In genomic region chr6:52229558-52230416, GRCm38 (mm10) we compare ENCODE assay signal across 12 mouse cellular contexts. TPM values are rescaled to one million over a fixed set of nuclear protein-coding genes. Genes with fewer than 3 reads are reported as not detected.
DNase-seq lines count a peak whose midpoint lies in the region; ATAC-seq and TF ChIP-seq lines count a peak whose summit lies in the region.
"Had no signal": no experiment of that assay in that cellular context is flagged by ENCODE, and none has a peak within 500 bp of the region (broad histone marks: within the 10 kb centered on the region; RNA-seq: fewer than 3 reads in every experiment).

No protein-coding gene starts in this region.

- DNase-seq in liver (no peak), Patski (ENCODE audit: low read depth, low spot score) (peak; percentile 24)
- DNase-seq in kidney, adult 2 months = peak; percentile 93
- DNase-seq in cerebellum, postnatal 4 days (ENCODE audit: low spot score in 2 of 2) = no peak
- no peak for DNase-seq in c-Kit-positive CD71-positive TER-119-positive erythroid progenitor cells, embryonic 14.5 days (ENCODE audit: low spot score)

- H3K4me3 ChIP-seq in liver, embryonic 12.5 days = peak overlapping the region; percentile 15; the same call in 1 of the 2 replicates
- H3K4me3 ChIP-seq in kidney, adult 2 months (ENCODE audit: insufficient read depth, low read depth, low read length) = peak overlapping the region; percentile 84
- peak overlapping the region; percentile 51 for H3K4me3 ChIP-seq in limb, embryonic 15.5 days
- H3K4me3 ChIP-seq in forebrain, embryonic 15.5 days = no peak overlapping the region
- H3K4me3 ChIP-seq: hindbrain, embryonic 15.5 days; midbrain, embryonic 12.5 days had no signal

- no peak overlapping the region for H3K9ac ChIP-seq in liver, embryonic 12.5 days
- peak overlapping the region; percentile 80 for H3K9ac ChIP-seq in limb, embryonic 15.5 days
- no peak overlapping the region for H3K9ac ChIP-seq in forebrain, embryonic 15.5 days (replicated peaks)
- H3K9ac ChIP-seq: hindbrain, embryonic 15.5 days; midbrain, embryonic 12.5 days had no signal

- no peak for TF ChIP-seq CTCF in Patski (IDR thresholded peaks at IDR 0.05)
- no peak for TF ChIP-seq CTCF in kidney, adult 2 months (conservative IDR thresholded peaks at IDR 0.05; ENCODE audit: insufficient read depth, insufficient read length, low read depth, low read length)

- WGBS in liver, embryonic 12.5 days (ENCODE audit: insufficient replicate concordance) = 3% methylated on average over 44 of the region's 44 CpGs
- whole genome bisulfite sequencing in kidney, adult 2 months = 2% methylated on average over 43 of the region's 44 CpGs
- 1% methylated on average over 44 of the region's 44 CpGs for WGBS in limb, embryonic 15.5 days
- WGBS in forebrain, embryonic 15.5 days = 2% methylated on average over 44 of the region's 44 CpGs

- H3K4me2 ChIP-seq in liver, embryonic 12.5 days = peak overlapping the region; percentile 12; the same call in 1 of the 2 replicates
- H3K4me2 ChIP-seq in limb, embryonic 15.5 days = peak overlapping the region; percentile 65
- no peak overlapping the region for H3K4me2 ChIP-seq in forebrain, embryonic 15.5 days (replicated peaks)
- H3K4me2 ChIP-seq: hindbrain, embryonic 15.5 days; midbrain, embryonic 12.5 days had no signal

- H3K4me1 ChIP-seq in liver, embryonic 12.5 days = no peaks in the 10 kb centered on the region
- H3K4me1 ChIP-seq in kidney, adult 2 months (ENCODE audit: control insufficient read depth, insufficient read depth, low read length) = no peaks in the 10 kb centered on the region
- H3K4me1 ChIP-seq in limb, embryonic 15.5 days = peaks cover 12% of the 10 kb centered on the region
- H3K4me1 ChIP-seq in forebrain, embryonic 15.5 days = no peaks in the 10 kb centered on the region
- H3K4me1 ChIP-seq: hindbrain, embryonic 15.5 days; midbrain, embryonic 12.5 days had no signal

- TF ChIP-seq POLR2A in kidney, adult 2 months (IDR thresholded peaks at IDR 0.05; ENCODE audit: low read depth, low read length) = peak; percentile 49

- CTCF ChIA-PET in Patski (lab: Charles Lee) = interaction anchor here (1.0 to 4.3 kb wide), 6 partner anchors 8 to 52 kb away, joined by 3 to 23 read pairs (median 6); partner anchors contain the start of genes Hoxa10 and Hoxa7

- no peak for ATAC-seq in liver, embryonic 12.5 days
- no peak for ATAC-seq in Patski
- ATAC-seq in limb, embryonic 15.5 days (ENCODE audit: insufficient number of reproducible peaks, low FRiP score, low TSS enrichment, low read depth) = no peak
- ATAC-seq in forebrain, embryonic 15.5 days (replicated peaks) = no peak

- no peak overlapping the region for H3K27ac ChIP-seq in liver, embryonic 12.5 days
- peak overlapping the region; percentile 98 for H3K27ac ChIP-seq in kidney, adult 2 months (ENCODE audit: insufficient read depth, low read depth, low read length)
- peak overlapping the region; percentile 93 for H3K27ac ChIP-seq in limb, embryonic 15.5 days
- no peak overlapping the region for H3K27ac ChIP-seq in forebrain, embryonic 15.5 days (replicated peaks)
- H3K27ac ChIP-seq: hindbrain, embryonic 15.5 days; midbrain, embryonic 12.5 days had no signal

- peaks cover 97% of the 10 kb centered on the region for H3K27me3 ChIP-seq in liver, embryonic 12.5 days (replicated peaks)
- H3K27me3 ChIP-seq in Patski = no peaks in the 10 kb centered on the region
- H3K27me3 ChIP-seq in kidney, adult 2 months (replicated peaks; ENCODE audit: control insufficient read depth, insufficient read depth, low read length) = no peaks in the 10 kb centered on the region
- H3K27me3 ChIP-seq in limb, embryonic 15.5 days = no peaks in the 10 kb centered on the region
- H3K27me3 ChIP-seq in forebrain, embryonic 15.5 days = peaks cover 96% of the 10 kb centered on the region

- in situ Hi-C loops in Patski (cut with MboI; ENCODE audit: low pct_unique_long_range_greater_than_20kb) = loop anchor here (10.0 to 25.0 kb wide), 4 partner anchors 55 to 1242 kb away; partner anchors contain the start of gene 5730596B20Rik

- H3K36me3 ChIP-seq in liver, embryonic 12.5 days = no peaks in the 10 kb centered on the region
- no peaks in the 10 kb centered on the region for H3K36me3 ChIP-seq in kidney, adult 2 months (ENCODE audit: control insufficient read depth, insufficient read depth, low read length)
- H3K36me3 ChIP-seq in limb, embryonic 15.5 days = no peaks in the 10 kb centered on the region
- no peaks in the 10 kb centered on the region for H3K36me3 ChIP-seq in forebrain, embryonic 15.5 days
- H3K36me3 ChIP-seq: hindbrain, embryonic 15.5 days; midbrain, embryonic 12.5 days had no signal

- H3K9me3 ChIP-seq in liver, embryonic 12.5 days (replicated peaks) = no peaks in the 10 kb centered on the region
- no peaks in the 10 kb centered on the region for H3K9me3 ChIP-seq in limb, embryonic 15.5 days
- H3K9me3 ChIP-seq in forebrain, embryonic 15.5 days = no peaks in the 10 kb centered on the region
- H3K9me3 ChIP-seq: hindbrain, embryonic 15.5 days; midbrain, embryonic 12.5 days had no signal

- POLR2A ChIA-PET in Patski (lab: Charles Lee) = interaction anchor here (0.6 to 37.4 kb wide), 4 partner anchors 7 to 735 kb away, joined by 3 to 778 read pairs (median 578); partner anchors contain the start of genes 5730596B20Rik, Gm28308, Hoxa10 and Hoxa11

RNA-seq across cellular contexts. Expression of gene Hoxa9, which starts 1.1 kb away (rescaled TPM):
- 1.2 and 1.4 TPM in 2 replicates for polyA plus RNA-seq in liver, embryonic 12.5 days (2016; fragmentation: Nextera tagmentation; extraction: Ambion mirVana)
- 76.7 TPM for polyA plus RNA-seq in Patski (2021)
- 36.0 and 63.1 TPM in 2 replicates for polyA plus RNA-seq in kidney, adult 2 months (2012; rRNA removed)
- 30.8 and 34.0 TPM in 2 replicates for polyA plus RNA-seq in limb, embryonic 15.5 days (2015; fragmentation: Nextera tagmentation; extraction: Ambion mirVana)
- polyA plus RNA-seq in forebrain, embryonic 15.5 days (2015; fragmentation: Nextera tagmentation; extraction: Ambion mirVana) = not detected in 2 replicates
- polyA plus RNA-seq: midbrain, embryonic 12.5 days had no signal

RNA-seq across cellular contexts. Expression of gene Hoxa7, which starts 8.1 kb away (rescaled TPM):
- polyA plus RNA-seq in liver, embryonic 12.5 days (2016; fragmentation: Nextera tagmentation; extraction: Ambion mirVana) = 0.74 and 0.81 TPM in 2 replicates
- 51.6 TPM for polyA plus RNA-seq in Patski (2021)
- polyA plus RNA-seq in kidney, adult 2 months (2012; rRNA removed) = 44.1 and 45.9 TPM in 2 replicates
- polyA plus RNA-seq in limb, embryonic 15.5 days (2015; fragmentation: Nextera tagmentation; extraction: Ambion mirVana) = 12.0 and 12.9 TPM in 2 replicates
- polyA plus RNA-seq in forebrain, embryonic 15.5 days (2015; fragmentation: Nextera tagmentation; extraction: Ambion mirVana) = not detected in 2 replicates
- polyA plus RNA-seq: midbrain, embryonic 12.5 days had no signal

RNA-seq across cellular contexts. Expression of gene Hoxa10, which starts 10.9 kb away (rescaled TPM):
- polyA plus RNA-seq in liver, embryonic 12.5 days (2016; fragmentation: Nextera tagmentation; extraction: Ambion mirVana) = 0.44 and 0.61 TPM in 2 replicates
- polyA plus RNA-seq in Patski (2021) = 104 TPM
- polyA plus RNA-seq in kidney, adult 2 months (2012; rRNA removed) = 34.0 and 34.4 TPM in 2 replicates
- polyA plus RNA-seq in limb, embryonic 15.5 days (2015; fragmentation: Nextera tagmentation; extraction: Ambion mirVana) = 86.8 and 108 TPM in 2 replicates
- polyA plus RNA-seq in forebrain, embryonic 15.5 days (2015; fragmentation: Nextera tagmentation; extraction: Ambion mirVana) = not detected in 2 replicates
- polyA plus RNA-seq: embryonic facial prominence, embryonic 11.5 days; midbrain, embryonic 12.5 days had no signal

RNA-seq across cellular contexts. Expression of gene Hoxa11, which starts 15.8 kb away (rescaled TPM):
- 0.06 TPM in 1 of 2 replicates, not detected in the other for polyA plus RNA-seq in liver, embryonic 12.5 days (2016; fragmentation: Nextera tagmentation; extraction: Ambion mirVana)
- 19.3 TPM for polyA plus RNA-seq in Patski (2021)
- 3.7 TPM in 2 replicates for polyA plus RNA-seq in kidney, adult 2 months (2012; rRNA removed)
- polyA plus RNA-seq in limb, embryonic 15.5 days (2015; fragmentation: Nextera tagmentation; extraction: Ambion mirVana) = 23.3 and 33.4 TPM in 2 replicates
- not detected in 2 replicates for polyA plus RNA-seq in forebrain, embryonic 15.5 days (2015; fragmentation: Nextera tagmentation; extraction: Ambion mirVana)
- polyA plus RNA-seq: embryonic facial prominence, embryonic 11.5 days; hindbrain, embryonic 15.5 days; midbrain, embryonic 12.5 days; thymus, postnatal 0 days had no signal

RNA-seq across cellular contexts. Expression of gene Gm28308, which starts 16.6 kb away (rescaled TPM):
- polyA plus RNA-seq in liver, embryonic 12.5 days (2016; fragmentation: Nextera tagmentation; extraction: Ambion mirVana) = not detected in 2 replicates
- polyA plus RNA-seq in Patski (2021) = 8.7 TPM
- polyA plus RNA-seq in kidney, adult 2 months (2012; rRNA removed) = 0.78 and 2.9 TPM in 2 replicates
- 0.70 TPM in 1 of 2 replicates, not detected in the other for polyA plus RNA-seq in limb, embryonic 15.5 days (2015; fragmentation: Nextera tagmentation; extraction: Ambion mirVana)
- polyA plus RNA-seq in forebrain, embryonic 15.5 days (2015; fragmentation: Nextera tagmentation; extraction: Ambion mirVana) = not detected in 2 replicates
- polyA plus RNA-seq: hindbrain, embryonic 15.5 days; midbrain, embryonic 12.5 days; thymus, postnatal 0 days had no signal

Comparison
In these comparisons a context has a peak if more than half of its experiments do, and no peak if none do; other contexts are left out.
1. H3K27ac ChIP-seq: peak in kidney, adult 2 months (single experiment) and limb, embryonic 15.5 days (single experiment); none in liver, embryonic 12.5 days (single experiment) and forebrain, embryonic 15.5 days (single experiment).
2. DNase-seq: peak in Patski (single experiment) and kidney, adult 2 months (single experiment); none in liver (single experiment), cerebellum, postnatal 4 days (0 of 2) and c-Kit-positive CD71-positive TER-119-positive erythroid progenitor cells, embryonic 14.5 days (single experiment).
3. RNA of gene Hoxa9, which starts 1.1 kb away (polyA plus RNA-seq): 76.7 TPM in Patski (single experiment), 36.0 to 63.1 TPM in kidney, adult 2 months and 30.8 to 34.0 TPM in limb, embryonic 15.5 days; 1.2 to 1.4 TPM in liver, embryonic 12.5 days and not detected in forebrain, embryonic 15.5 days; every median in the first group is over 10 times any median in the second.
4. RNA of gene Hoxa10, which starts 10.9 kb away (polyA plus RNA-seq): 86.8 to 108 TPM in limb, embryonic 15.5 days, 104 TPM in Patski (single experiment) and 34.0 to 34.4 TPM in kidney, adult 2 months; 0.44 to 0.61 TPM in liver, embryonic 12.5 days and not detected in forebrain, embryonic 15.5 days; every median in the first group is over 10 times any median in the second.